Mouse (Mus musculus): Measurements from ENCODE around the gene Ipo4.

Ipo4 gene

GRCm38 (mm10) chr14:55629312-55629711 lies 6.4 kb downstream of the Ipo4 start:
- peak; percentile 50 for DNase-seq (ENCODE audit: low spot score)

- no peak for DNase-seq (ENCODE audit: low spot score)
These were observed 7.5 kb downstream of the Ipo4 start for GRCm38 (mm10) chr14:55628077-55628827.

GRCm38 (mm10) chr14:55618486-55619195 lies 17.1 kb downstream of the Ipo4 start:
- DNase-seq (ENCODE audit: low spot score) = no peak

- DNase-seq (ENCODE audit: low spot score) = no peak
These were observed 17.9 kb downstream of the Ipo4 start, which contains the start of gene Rec8 for GRCm38 (mm10) chr14:55617822-55618221. Rec8 (plus strand) TSS chr14:55618037.

GRCm38 (mm10) chr14:55616844-55617243 lies 18.9 kb downstream of the Ipo4 start:
- DNase-seq (ENCODE audit: low spot score) = no peak

- no peak for DNase-seq (ENCODE audit: low spot score)
These were observed 19.9 kb downstream of the Ipo4 start for GRCm38 (mm10) chr14:55615876-55616275.

GRCm38 (mm10) chr14:55614565-55615178 lies 21.1 kb downstream of the Ipo4 start:
- DNase-seq (ENCODE audit: low spot score) = no peak

GRCm38 (mm10) chr14:55613346-55613745 lies 22.4 kb downstream of the Ipo4 start:
- no peak for DNase-seq (ENCODE audit: low spot score)

GRCm38 (mm10) chr14:55608339-55608738 lies 27.4 kb downstream of the Ipo4 start:
- no peak for DNase-seq (ENCODE audit: low spot score)

- no peak for DNase-seq (ENCODE audit: low spot score)
These were observed 29.9 kb downstream of the Ipo4 start for GRCm38 (mm10) chr14:55605743-55606459.

- no peak for DNase-seq (ENCODE audit: low spot score)
These were observed 30.9 kb downstream of the Ipo4 start for GRCm38 (mm10) chr14:55604823-55605222.

- DNase-seq (ENCODE audit: low spot score) = peak; percentile 94
These were observed 31.9 kb downstream of the Ipo4 start for GRCm38 (mm10) chr14:55603633-55604576.

GRCm38 (mm10) chr14:55603271-55603632 lies 32.5 kb downstream of the Ipo4 start, which contains the start of gene Irf9:
Irf9 (plus strand) TSS chr14:55603571.
- DNase-seq (ENCODE audit: low spot score) = no peak

- no peak for DNase-seq (ENCODE audit: low spot score)
These were observed 37.0 kb downstream of the Ipo4 start for GRCm38 (mm10) chr14:55598521-55599390.

GRCm38 (mm10) chr14:55596036-55596690 lies 39.6 kb downstream of the Ipo4 start:
- no peak for DNase-seq (ENCODE audit: low spot score)

GRCm38 (mm10) chr14:55592226-55592625 lies 43.5 kb downstream of the Ipo4 start:
- DNase-seq (ENCODE audit: low spot score) = no peak

- DNase-seq (ENCODE audit: low spot score) = peak; percentile 96
These were observed 44.3 kb downstream of the Ipo4 start, which contains the start of gene Rnf31 for GRCm38 (mm10) chr14:55591331-55591891. Rnf31 (plus strand) TSS chr14:55591708.

GRCm38 (mm10) chr14:55590748-55591330 lies 44.9 kb downstream of the Ipo4 start, which contains the start of gene Psme2:
Psme2 (minus strand) TSS chr14:55591113.
- DNase-seq (ENCODE audit: low spot score) = peak; percentile 94

Measured in urinary bladder, postnatal 14 days (tissue).